Mouse (Mus musculus): ENCODE data around the gene Grik4.

DNA sequence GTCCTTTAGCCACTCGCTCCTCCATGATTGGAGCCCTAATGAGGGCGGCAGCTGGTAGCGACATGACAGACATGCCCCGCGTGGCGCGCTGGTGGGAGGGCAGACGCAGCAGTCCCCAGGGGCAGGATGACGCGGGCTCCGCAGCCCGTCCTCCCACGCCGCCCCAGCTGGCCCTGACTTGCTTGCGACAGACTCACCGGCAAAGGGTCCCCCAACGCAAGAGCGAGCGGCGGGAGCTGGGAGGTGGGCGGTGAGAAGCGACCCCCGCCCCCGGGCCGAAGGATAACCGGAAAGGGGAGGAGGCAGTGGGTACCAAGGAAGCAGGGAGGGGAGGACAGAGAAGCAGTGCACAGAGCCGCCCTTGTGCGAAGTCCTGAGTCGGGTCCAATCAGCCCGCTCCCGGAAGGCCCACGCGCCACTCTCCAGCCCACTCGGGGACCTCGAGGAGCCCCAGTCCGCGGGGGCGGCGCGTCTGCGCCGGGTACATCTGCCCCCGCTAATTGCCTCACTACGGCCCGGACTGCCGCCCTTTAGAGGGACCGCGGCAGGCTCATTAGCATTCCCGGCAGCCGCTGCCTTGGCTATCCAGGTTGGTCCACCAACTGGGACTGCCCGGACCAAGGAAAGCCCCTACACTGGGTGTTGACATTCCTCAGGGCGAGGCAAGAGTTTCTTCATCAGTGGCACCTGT, 46.8 kb downstream of the Grik4 start:
- TF ChIP-seq CTCF (IDR thresholded peaks at IDR 0.05; ENCODE audit: borderline replicate concordance, extremely low read depth, insufficient read depth, insufficient read length) (no peak), POLR2A (IDR thresholded peaks at IDR 0.05; ENCODE audit: borderline replicate concordance, extremely low read depth, insufficient read depth, insufficient read length, poor library complexity, severe bottlenecking) (0 out of 2 replicates have a peak, but pooled peaks have one; percentile 7)

Measured in brain, embryonic 14.5 days (tissue).